Mouse (Mus musculus) frontal cortex, postnatal 14 days (tissue): ENCODE results near the gene Rab3ip.

Source experiments
- DNase-seq, 2 experiments: peaks; one replicate each; pipeline ENCODE4 v3.0.0; 2022; ENCODE audit warnings: low spot score in 2 of 2

Rab3ip gene

GRCm38 (mm10) chr10:116870819-116871218 lies 79.8 kb downstream of the Rab3ip start:
- DNase-seq = no peak
